Mouse (Mus musculus) left cerebral cortex, adult 18-20 months (tissue): ENCODE data around the gene Ing1. TPM values are rescaled to one million over a fixed set of nuclear protein-coding genes. Genes with fewer than 3 reads are reported as not detected.
A peak's percentile ranks its signal among the peaks of the same experiment; 100 is the strongest.

Experiments
- DNase-seq, 2 experiments: peaks; one replicate each; pipeline ENCODE4 v3.0.0; 2021 to 2022; ENCODE audit warnings: low spot score in 2 of 2, mixed read lengths in 1 of 2
- long read RNA-seq, 2 experiments: library from polyadenylated mRNA; stranded (forward); transcript quantifications; one replicate each; pipeline ENCODE4 v2.0.0; 2021
- total RNA-seq, 2 experiments: library from RNA; stranded (reverse); gene quantifications; 2 replicates each; pipeline ENCODE4 v1.2.3; 2021

The Ing1 gene
- 10 to 100 TPM; 55.5 to 63.1 TPM for total RNA-seq
- long read RNA-seq, experiment 1, transcript Ing1-201 (2 exons, 2,814 nt), result major isoform, 80 of 109 reads
- long read RNA-seq, experiment 1, transcript Ing1-202 (2 exons, 1,971 nt), result minor isoform, 17 of 109 reads
- long read RNA-seq, experiment 1, partial matches to known transcripts, result 0 of 109 reads
- long read RNA-seq, experiment 1, other reads (novel, unspliced or antisense), result 6 of 109 reads
- long read RNA-seq, experiment 2, transcript Ing1-202 (2 exons, 1,971 nt), result minor isoform, 14 of 85 reads
- long read RNA-seq, experiment 2, transcript Ing1-201 (2 exons, 2,814 nt), result major isoform, 64 of 85 reads
- long read RNA-seq, experiment 2, partial matches to known transcripts, result 0 of 85 reads
- long read RNA-seq, experiment 2, other reads (novel, unspliced or antisense), result 6 of 85 reads

- peak; percentile 90 to 94 for DNase-seq
These were observed at the start of gene Ing1 for GRCm38 (mm10) chr8:11554799-11555719. Gene Ing1 (plus strand): TSS chr8:11555571.

DNA sequence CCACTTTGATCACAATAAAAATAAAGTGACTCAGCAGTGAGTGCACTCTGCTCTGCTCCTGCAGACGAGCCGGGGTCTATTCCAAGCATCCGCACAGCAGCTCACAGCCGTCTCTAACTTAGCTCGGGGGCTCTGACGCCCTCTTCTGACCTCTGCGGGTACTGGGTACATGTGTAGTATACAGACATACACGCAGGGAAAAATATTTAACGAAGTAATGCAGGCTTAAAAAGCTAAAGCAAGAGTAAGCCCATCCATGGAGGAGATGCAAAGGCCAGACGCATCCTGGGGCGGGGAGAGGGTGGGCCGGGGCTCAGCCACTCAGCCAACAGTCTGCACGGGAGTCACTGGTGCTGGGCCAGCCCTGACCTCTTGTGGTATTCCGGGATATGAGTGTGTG lies 49.3 kb upstream of the Ing1 start:
- no peak for DNase-seq

GRCm38 (mm10) chr8:11506802-11507201 lies 48.6 kb upstream of the Ing1 start:
- DNase-seq, result peak; percentile 31 to 42

GRCm38 (mm10) chr8:11508880-11509279 lies 46.5 kb upstream of the Ing1 start:
- DNase-seq, result no peak

DNA sequence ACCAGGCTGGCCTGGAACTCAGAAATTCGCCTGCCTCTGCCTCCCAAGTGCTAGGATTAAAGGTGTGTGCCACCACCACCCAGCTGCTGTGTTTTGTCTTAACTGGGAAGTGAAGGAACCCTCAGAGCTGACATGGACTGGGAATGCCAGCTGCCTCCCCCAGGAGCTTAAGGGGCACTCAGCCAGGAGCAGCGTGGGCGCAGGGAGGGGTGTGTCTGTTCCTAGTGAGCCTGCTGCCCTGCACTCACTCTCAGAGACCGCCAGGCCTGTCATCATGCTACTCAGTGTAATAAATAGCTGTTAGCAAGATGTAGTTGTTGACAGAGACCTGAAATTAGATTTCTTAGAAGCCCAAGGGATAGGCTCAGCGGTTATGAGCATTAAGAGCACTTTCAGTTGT lies 44.4 kb upstream of the Ing1 start:
- peak in 1 of 2 experiments; percentile 29 for DNase-seq

GRCm38 (mm10) chr8:11512711-11513110 lies 42.7 kb upstream of the Ing1 start:
- DNase-seq, result no peak

GRCm38 (mm10) chr8:11513247-11513646 lies 42.1 kb upstream of the Ing1 start:
- DNase-seq, result no peak

DNA sequence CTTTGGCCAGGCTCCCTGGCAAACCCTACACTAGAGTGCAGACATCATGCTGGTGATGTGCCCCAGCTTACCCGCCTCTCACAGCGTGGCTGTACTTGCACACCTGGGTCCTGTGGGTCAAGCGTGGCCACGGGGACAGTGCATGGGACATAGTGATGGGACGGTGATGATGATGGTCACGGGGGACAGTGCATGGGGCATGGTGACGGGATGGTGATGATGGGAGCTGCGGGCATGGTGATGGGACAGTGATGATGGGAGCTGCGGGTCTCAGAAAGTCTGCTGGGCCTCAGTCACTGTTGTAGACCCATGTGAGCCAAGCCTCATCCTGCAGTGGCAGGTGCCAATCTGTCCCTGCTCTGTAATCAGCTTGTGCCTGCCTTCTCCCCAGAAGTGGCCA lies 39.1 kb upstream of the Ing1 start:
- DNase-seq, result no peak

GRCm38 (mm10) chr8:11517366-11518055 lies 37.9 kb upstream of the Ing1 start:
- no peak for DNase-seq

- DNase-seq, result no peak
These were observed 37.3 kb upstream of the Ing1 start for GRCm38 (mm10) chr8:11518056-11518396.

DNA sequence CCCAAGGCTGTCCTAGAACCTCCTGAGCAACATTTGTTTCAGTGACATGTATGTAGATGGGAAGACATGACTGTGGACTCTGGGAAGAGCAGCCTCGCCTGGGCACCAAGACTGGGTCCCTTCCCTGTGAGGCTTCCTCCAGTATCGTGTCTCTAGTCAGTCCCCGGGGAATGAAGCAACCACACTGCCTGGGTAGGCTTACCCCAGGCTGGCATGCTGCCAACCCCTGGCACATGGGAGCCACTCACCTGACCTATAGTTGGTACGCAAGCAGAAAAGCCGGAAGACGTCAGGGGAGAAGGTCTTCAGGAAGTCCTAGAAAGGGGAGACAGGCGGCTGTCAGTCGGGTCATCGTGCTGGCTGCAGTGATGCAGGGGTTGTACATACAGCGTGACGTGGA lies 36.7 kb upstream of the Ing1 start:
- DNase-seq, result no peak

DNA sequence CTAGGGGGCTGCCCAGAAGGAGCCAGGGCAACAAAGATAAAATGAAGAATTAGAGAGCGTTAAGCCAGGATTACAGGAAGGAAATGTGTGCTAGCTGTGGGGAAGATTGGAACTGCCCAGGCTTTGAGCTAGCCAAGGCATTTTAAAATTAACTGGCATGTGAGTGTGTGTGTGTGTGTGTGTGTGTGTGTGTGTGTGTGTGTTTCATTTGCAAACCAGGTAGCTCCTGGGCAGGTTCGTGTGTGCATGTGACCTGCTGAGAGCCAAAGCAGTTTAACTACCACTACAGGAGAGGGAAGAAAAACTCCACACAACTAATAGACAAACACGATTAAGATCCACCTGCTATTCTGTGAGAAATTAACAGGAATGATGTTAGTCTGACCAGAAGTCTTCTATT lies 32.0 kb upstream of the Ing1 start:
- no peak for DNase-seq

GRCm38 (mm10) chr8:11530155-11530770 lies 25.1 kb upstream of the Ing1 start:
- peak; percentile 19 to 52 for DNase-seq

DNA sequence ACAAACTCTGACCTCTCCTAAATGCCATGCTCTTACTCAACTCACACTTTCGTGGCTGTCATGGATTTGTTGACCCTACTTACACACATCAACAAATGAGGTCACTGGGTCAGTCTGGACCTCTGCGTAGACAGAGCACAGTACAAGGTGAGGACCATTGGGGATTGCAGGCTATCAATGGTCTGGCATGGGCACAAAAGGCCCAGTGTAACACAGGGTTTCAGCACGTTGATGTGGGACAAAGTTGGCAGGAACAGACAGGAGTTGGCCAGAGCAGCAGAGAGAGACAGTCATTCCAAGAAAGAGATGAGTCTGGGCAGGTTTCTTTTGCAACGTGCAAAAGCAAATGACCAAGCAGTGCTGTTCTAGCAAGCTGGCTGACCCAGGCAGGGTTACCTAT lies 24.5 kb upstream of the Ing1 start:
- DNase-seq, result no peak

- no peak for DNase-seq
These were observed 20.9 kb upstream of the Ing1 start for GRCm38 (mm10) chr8:11534494-11534893.

DNA sequence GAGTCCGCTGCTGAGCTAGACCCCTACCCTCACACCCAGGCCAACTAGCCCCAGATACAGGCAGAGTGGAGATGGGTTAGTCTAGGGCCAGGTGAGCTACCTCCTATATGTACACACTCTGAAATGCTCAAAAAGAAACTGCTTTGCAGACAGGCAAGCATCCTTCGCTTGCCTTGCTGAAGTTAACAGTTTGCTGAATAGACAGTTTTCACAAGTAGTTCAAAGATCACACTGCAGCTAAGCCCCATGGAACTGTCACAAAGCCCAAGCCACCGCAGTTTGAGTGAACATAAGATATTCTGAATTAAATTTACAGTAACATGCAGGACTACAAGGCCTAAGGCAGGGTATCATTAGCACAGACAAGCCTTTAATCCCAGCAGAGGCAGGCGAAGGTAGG lies 16.3 kb upstream of the Ing1 start:
- DNase-seq, result no peak

GRCm38 (mm10) chr8:11540182-11540581 lies 15.2 kb upstream of the Ing1 start:
- DNase-seq, result no peak

DNA sequence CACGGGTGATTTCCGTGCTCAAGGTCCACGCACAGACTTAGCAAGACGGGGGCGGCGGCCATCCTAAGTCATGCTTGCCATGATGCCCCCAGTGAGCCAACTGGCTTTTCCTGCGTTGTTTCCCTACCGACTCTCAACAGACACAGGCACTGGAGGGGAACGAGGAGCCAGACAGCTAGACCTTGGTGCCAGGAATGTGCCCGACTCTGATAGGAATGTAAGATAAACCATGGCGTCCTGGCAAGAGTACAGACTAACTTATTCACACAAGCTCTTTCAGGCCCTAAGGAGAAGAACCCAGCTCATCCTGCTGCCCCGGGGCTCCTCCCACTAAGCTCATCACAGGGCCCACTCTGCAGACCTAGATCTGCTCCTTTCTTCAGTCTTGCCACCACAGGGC lies 13.3 kb upstream of the Ing1 start:
- no peak for DNase-seq

GRCm38 (mm10) chr8:11542866-11543265 lies 12.5 kb upstream of the Ing1 start:
- no peak for DNase-seq

- peak in 1 of 2 experiments; percentile 63 for DNase-seq
These were observed 11.0 kb upstream of the Ing1 start for GRCm38 (mm10) chr8:11544386-11544785.

GRCm38 (mm10) chr8:11547063-11547462 lies 8.3 kb upstream of the Ing1 start:
- no peak for DNase-seq
